Mouse (Mus musculus): Measurements from ENCODE around the gene Aadat. TPM values are rescaled to one million over a fixed set of nuclear protein-coding genes. Genes with fewer than 3 reads are reported as not detected.
"Not testable (repeated sequence)": the region's sequence is repeated elsewhere in the genome, so short reads cannot be mapped to it uniquely, and the experiment has no call there.

The Aadat gene
- polyA plus RNA-seq, 1 experiment from 2014 or later = 1.4 TPM

DNA sequence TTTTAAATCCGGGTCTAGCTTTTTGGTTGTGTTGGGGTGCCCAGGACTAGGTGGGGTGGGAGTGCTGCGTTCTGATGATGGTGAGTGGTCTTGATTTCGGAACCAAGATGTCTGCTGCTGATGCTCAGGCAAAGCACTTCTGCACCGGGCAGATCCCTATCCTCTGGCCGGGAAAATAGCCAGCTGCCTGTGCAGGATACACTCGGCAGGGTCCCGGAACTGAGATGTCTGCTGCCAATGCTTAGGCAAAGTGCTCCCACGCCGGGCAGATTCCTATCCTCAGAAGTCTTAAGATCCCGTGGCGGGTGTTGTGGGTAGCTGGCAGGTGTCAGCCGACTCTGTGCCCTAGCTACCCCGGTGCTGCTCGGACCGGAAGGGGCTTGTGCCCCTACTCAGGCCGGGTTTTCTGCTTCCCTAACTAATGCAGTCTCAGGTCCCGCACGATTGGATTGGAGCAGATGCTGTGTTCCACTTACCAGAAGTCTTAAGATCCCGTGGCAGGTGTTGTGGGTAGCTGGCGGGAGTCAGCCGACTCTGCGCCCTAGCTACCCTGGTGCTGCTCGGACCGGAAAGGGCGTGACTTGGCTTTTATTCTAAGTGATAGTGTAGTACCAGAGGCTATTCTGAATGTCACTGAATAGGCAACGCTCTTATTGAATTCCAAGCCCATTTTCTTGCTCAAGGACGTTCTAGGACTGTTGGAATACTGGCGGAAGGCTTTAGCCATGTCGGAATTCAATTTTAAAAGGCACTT lies 85.8 kb downstream of the Aadat start:
- not testable (repeated sequence) for H3K4me3 ChIP-seq; H3K27ac ChIP-seq; H3K4me1 ChIP-seq; H3K27me3 ChIP-seq (ENCODE audit: insufficient read depth, poor library complexity, severe bottlenecking); H3K9me3 ChIP-seq; H3K36me3 ChIP-seq; DNase-seq (ENCODE audit: low spot score)
- 76% methylated on average over 29 of the region's 29 CpGs for WGBS

GRCm38 (mm10) chr8:60594761-60595160 lies 89.0 kb downstream of the Aadat start:
- 56% methylated on average over 3 of the region's 3 CpGs for WGBS
- Histone ChIP-seq H3K4me1 (no peaks in the 10 kb centered on the region), H3K36me3 (no peaks in the 10 kb centered on the region), H3K27ac (no peak overlapping the region), H3K27me3 (ENCODE audit: insufficient read depth, poor library complexity, severe bottlenecking) (no peaks in the 10 kb centered on the region), H3K4me3 (no peak overlapping the region), H3K9me3 (no peaks in the 10 kb centered on the region)
- DNase-seq (ENCODE audit: low spot score) = no peak

Other genes starting within 250 kb of the Aadat start
- gene Gm10283, start 2.7 kb upstream of the Aadat start, polyA plus RNA-seq (2016; fragmentation: Nextera tagmentation; extraction: Ambion mirVana) = not detected in 2 replicates
- gene Mfap3l, start 126.9 kb downstream of the Aadat start, polyA plus RNA-seq (2016; fragmentation: Nextera tagmentation; extraction: Ambion mirVana) = 1.1 and 1.2 TPM in 2 replicates